Mouse (Mus musculus): ENCODE measurements at regions not wholly inside any gene's neighbourhood (a gene's known extent, or its start where the extent isn't known, plus 50 kb on each side); places are given as distances from the start of the nearest gene placed in this dataset.
A peak's percentile ranks its signal among the peaks of the same experiment; 100 is the strongest.

GRCm38 (mm10) chr1:118741286-118741685, 113.5 kb downstream of the Tfcp2l1 start:
- no peaks in the 10 kb centered on the region for H3K4me1 ChIP-seq (ENCODE audit: control insufficient read depth, insufficient read depth, insufficient read length, low read length)
- 59% methylated on average over 5 of the region's 5 CpGs for WGBS
- no peaks in the 10 kb centered on the region for H3K36me3 ChIP-seq (ENCODE audit: control insufficient read depth, insufficient read depth, low read length)
- no peak overlapping the region for H3K4me3 ChIP-seq (ENCODE audit: low read depth, low read length)
- no peak overlapping the region for H3K27ac ChIP-seq (ENCODE audit: insufficient read depth, low read depth, low read length)
- no peaks in the 10 kb centered on the region for H3K27me3 ChIP-seq (ENCODE audit: control insufficient read depth, insufficient read depth, low read length)
- TF ChIP-seq CTCF (IDR thresholded peaks at IDR 0.05; ENCODE audit: extremely low read depth, insufficient read length, insufficient replicate concordance, low read depth, low read length): no peak
- TF ChIP-seq POLR2A (IDR thresholded peaks at IDR 0.05; ENCODE audit: low read depth, low read length): no peak

- H3K27me3 ChIP-seq (ENCODE audit: control insufficient read depth, insufficient read depth, low read length): no peaks in the 10 kb centered on the region
- H3K27ac ChIP-seq (ENCODE audit: insufficient read depth, low read depth, low read length): no peak overlapping the region
- no peaks in the 10 kb centered on the region for H3K36me3 ChIP-seq (ENCODE audit: control insufficient read depth, insufficient read depth, low read length)
- TF ChIP-seq POLR2A (IDR thresholded peaks at IDR 0.05; ENCODE audit: low read depth, low read length): no peak
- TF ChIP-seq CTCF (IDR thresholded peaks at IDR 0.05; ENCODE audit: extremely low read depth, insufficient read length, insufficient replicate concordance, low read depth, low read length): no peak
- H3K4me1 ChIP-seq (ENCODE audit: control insufficient read depth, insufficient read depth, insufficient read length, low read length): no peaks in the 10 kb centered on the region
- no peak overlapping the region for H3K4me3 ChIP-seq (ENCODE audit: low read depth, low read length)
- 66% methylated on average over 5 of the region's 5 CpGs for WGBS
These were observed 120.5 kb downstream of the Tfcp2l1 start for GRCm38 (mm10) chr1:118748196-118748595.

DNA sequence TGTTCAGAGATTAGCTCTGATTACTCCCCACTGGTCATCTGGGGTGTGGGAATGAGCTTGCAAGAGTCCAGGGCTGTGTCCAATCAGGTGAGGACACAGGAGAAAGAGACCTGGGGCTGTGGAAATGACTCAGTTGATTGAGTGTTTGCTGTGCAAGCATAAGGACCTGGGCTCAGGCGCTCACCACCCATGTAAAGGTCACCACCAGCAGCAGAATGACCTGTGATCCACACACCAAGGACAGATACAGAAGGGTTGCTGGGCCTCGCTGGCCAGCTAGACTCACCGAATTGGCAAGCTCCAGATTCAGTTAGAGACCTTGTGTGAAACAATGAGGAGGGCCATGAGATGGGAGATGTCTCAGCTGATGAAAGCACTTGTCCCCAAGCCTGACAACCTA, 125.1 kb downstream of the Tfcp2l1 start:
- TF ChIP-seq POLR2A (IDR thresholded peaks at IDR 0.05; ENCODE audit: low read depth, low read length): no peak
- no peak for TF ChIP-seq CTCF (IDR thresholded peaks at IDR 0.05; ENCODE audit: extremely low read depth, insufficient read length, insufficient replicate concordance, low read depth, low read length)
- Histone ChIP-seq H3K4me3 (ENCODE audit: low read depth, low read length) (no peak overlapping the region), H3K27me3 (ENCODE audit: control insufficient read depth, insufficient read depth, low read length) (no peaks in the 10 kb centered on the region), H3K36me3 (ENCODE audit: control insufficient read depth, insufficient read depth, low read length) (no peaks in the 10 kb centered on the region), H3K27ac (ENCODE audit: insufficient read depth, low read depth, low read length) (no peak overlapping the region), H3K4me1 (ENCODE audit: control insufficient read depth, insufficient read depth, insufficient read length, low read length) (no peaks in the 10 kb centered on the region)
- WGBS: 77% methylated on average over 3 of the region's 3 CpGs

DNA sequence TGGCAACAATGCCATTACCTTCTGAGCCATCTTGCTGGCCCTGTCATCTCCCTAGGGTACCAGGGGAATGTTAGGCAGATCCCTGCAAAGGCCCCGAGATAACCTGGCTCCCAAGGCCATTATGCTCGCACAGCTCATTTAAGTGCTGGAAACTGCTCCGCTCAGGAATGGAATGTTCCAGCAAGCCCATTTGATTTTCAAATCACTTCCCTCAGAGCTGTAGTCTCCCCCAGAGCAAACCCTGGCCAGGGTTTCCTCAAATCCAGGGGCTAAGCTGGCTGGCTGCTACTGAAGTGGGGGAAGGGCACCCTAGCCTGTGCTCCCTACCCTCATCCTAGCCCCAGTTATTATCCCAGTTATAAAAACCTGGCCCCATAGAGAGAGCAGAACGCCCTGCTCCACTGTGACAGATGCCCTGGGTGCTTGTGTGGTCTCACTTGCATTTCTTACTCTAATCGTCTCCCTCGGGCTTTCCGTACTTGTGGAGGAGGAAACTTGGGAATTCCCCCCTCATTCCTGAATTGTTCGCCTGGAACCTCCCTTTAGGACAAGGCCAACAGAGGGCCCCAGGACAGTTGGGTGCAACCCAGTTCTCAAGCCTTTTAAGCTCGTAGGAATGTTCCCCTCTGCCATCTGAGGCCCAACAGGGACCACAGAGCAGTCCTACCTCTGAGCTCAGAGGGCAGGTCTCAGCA, 128.6 kb downstream of the Tfcp2l1 start:
- Histone ChIP-seq H3K4me1 (ENCODE audit: control insufficient read depth, insufficient read depth, insufficient read length, low read length) (no peaks in the 10 kb centered on the region), H3K36me3 (ENCODE audit: control insufficient read depth, insufficient read depth, low read length) (no peaks in the 10 kb centered on the region), H3K27ac (ENCODE audit: insufficient read depth, low read depth, low read length) (no peak overlapping the region), H3K4me3 (ENCODE audit: low read depth, low read length) (no peak overlapping the region), H3K27me3 (ENCODE audit: control insufficient read depth, insufficient read depth, low read length) (no peaks in the 10 kb centered on the region)
- WGBS: 58% methylated on average over 9 of the region's 9 CpGs
- TF ChIP-seq CTCF (IDR thresholded peaks at IDR 0.05; ENCODE audit: extremely low read depth, insufficient read length, insufficient replicate concordance, low read depth, low read length) (no peak), POLR2A (IDR thresholded peaks at IDR 0.05; ENCODE audit: low read depth, low read length) (no peak)

DNA sequence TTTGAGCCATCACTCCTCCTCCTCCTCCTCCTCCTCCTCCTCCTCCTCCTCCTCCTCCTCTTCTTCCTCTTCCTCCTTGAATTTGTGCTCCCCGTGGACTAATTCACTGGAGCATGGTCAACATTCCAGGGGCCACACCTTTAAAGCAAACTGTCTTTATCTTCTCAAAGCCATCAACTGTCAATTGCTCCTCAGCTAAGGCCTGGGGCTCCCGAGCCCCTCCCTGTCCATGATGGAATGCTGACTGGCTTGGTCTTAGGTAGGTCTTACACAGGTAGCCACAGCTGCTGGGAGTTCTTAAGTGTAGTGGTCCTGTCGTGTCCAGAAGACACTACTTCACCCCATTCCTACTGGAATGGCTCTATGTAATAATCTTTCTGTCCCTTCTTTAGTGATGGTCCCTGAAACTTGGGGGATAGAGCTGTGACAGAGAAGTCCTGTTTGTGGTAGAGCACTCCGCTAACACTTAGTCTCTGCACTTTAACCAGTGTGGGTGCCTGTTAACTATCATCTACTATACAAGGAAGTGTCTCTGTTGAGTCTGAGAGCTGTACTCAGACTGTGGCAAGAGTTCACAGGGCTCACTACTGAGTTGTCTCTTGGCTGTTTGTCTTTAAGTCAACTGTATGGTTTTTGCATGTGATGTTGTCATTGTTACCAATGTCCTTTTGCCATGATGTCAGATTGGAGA, 129.7 kb downstream of the Tfcp2l1 start:
- 32% methylated on average over 3 of the region's 4 CpGs for WGBS
- TF ChIP-seq CTCF (IDR thresholded peaks at IDR 0.05; ENCODE audit: extremely low read depth, insufficient read length, insufficient replicate concordance, low read depth, low read length): no peak
- TF ChIP-seq POLR2A (IDR thresholded peaks at IDR 0.05; ENCODE audit: low read depth, low read length): no peak
- Histone ChIP-seq H3K4me1 (ENCODE audit: control insufficient read depth, insufficient read depth, insufficient read length, low read length) (no peaks in the 10 kb centered on the region), H3K36me3 (ENCODE audit: control insufficient read depth, insufficient read depth, low read length) (no peaks in the 10 kb centered on the region), H3K27ac (ENCODE audit: insufficient read depth, low read depth, low read length) (no peak overlapping the region), H3K4me3 (ENCODE audit: low read depth, low read length) (no peak overlapping the region), H3K27me3 (ENCODE audit: control insufficient read depth, insufficient read depth, low read length) (no peaks in the 10 kb centered on the region)

- Histone ChIP-seq H3K4me1 (ENCODE audit: control insufficient read depth, insufficient read depth, insufficient read length, low read length) (no peaks in the 10 kb centered on the region), H3K27me3 (ENCODE audit: control insufficient read depth, insufficient read depth, low read length) (no peaks in the 10 kb centered on the region), H3K36me3 (ENCODE audit: control insufficient read depth, insufficient read depth, low read length) (no peaks in the 10 kb centered on the region), H3K27ac (ENCODE audit: insufficient read depth, low read depth, low read length) (no peak overlapping the region), H3K4me3 (ENCODE audit: low read depth, low read length) (no peak overlapping the region)
- 67% methylated on average over 4 of the region's 4 CpGs for WGBS
- TF ChIP-seq CTCF (IDR thresholded peaks at IDR 0.05; ENCODE audit: extremely low read depth, insufficient read length, insufficient replicate concordance, low read depth, low read length) (no peak), POLR2A (IDR thresholded peaks at IDR 0.05; ENCODE audit: low read depth, low read length) (no peak)
These were observed 130.3 kb downstream of the Tfcp2l1 start for GRCm38 (mm10) chr1:118758031-118758400.

- 23% methylated on average over 7 of the region's 7 CpGs for WGBS
- no peaks in the 10 kb centered on the region for H3K36me3 ChIP-seq (ENCODE audit: control insufficient read depth, insufficient read depth, low read length)
- H3K27ac ChIP-seq (ENCODE audit: insufficient read depth, low read depth, low read length): no peak overlapping the region
- no peaks in the 10 kb centered on the region for H3K4me1 ChIP-seq (ENCODE audit: control insufficient read depth, insufficient read depth, insufficient read length, low read length)
- peak; percentile 33; the same call in 1 of the 2 replicates for TF ChIP-seq CTCF (IDR thresholded peaks at IDR 0.05; ENCODE audit: extremely low read depth, insufficient read length, insufficient replicate concordance, low read depth, low read length)
- no peak for TF ChIP-seq POLR2A (IDR thresholded peaks at IDR 0.05; ENCODE audit: low read depth, low read length)
- no peak overlapping the region for H3K4me3 ChIP-seq (ENCODE audit: low read depth, low read length)
- H3K27me3 ChIP-seq (ENCODE audit: control insufficient read depth, insufficient read depth, low read length): no peaks in the 10 kb centered on the region
These were observed 131.6 kb downstream of the Tfcp2l1 start for GRCm38 (mm10) chr1:118759141-118759932.
